Mouse (Mus musculus) liver, embryonic 18 days (tissue): ENCODE data around the gene Chic1. TPM values are rescaled to one million over a fixed set of nuclear protein-coding genes. Genes with fewer than 3 reads are reported as not detected.

Experiments used
- polyA plus RNA-seq: library from polyadenylated mRNA; depleted of rRNA; stranded (reverse); fragments of >200 nt; gene quantifications from 2 replicates; pipeline ENCODE4 v1.2.3, GENCODE M21; 2012; rRNA removed

Gene Chic1
- 0.25 and 0.29 TPM in 2 replicates for polyA plus RNA-seq

GRCm38 (mm10) chrX:103356287-103356686, at the start of gene Chic1:
Chic1 (plus strand) TSS chrX:103356476.

DNA sequence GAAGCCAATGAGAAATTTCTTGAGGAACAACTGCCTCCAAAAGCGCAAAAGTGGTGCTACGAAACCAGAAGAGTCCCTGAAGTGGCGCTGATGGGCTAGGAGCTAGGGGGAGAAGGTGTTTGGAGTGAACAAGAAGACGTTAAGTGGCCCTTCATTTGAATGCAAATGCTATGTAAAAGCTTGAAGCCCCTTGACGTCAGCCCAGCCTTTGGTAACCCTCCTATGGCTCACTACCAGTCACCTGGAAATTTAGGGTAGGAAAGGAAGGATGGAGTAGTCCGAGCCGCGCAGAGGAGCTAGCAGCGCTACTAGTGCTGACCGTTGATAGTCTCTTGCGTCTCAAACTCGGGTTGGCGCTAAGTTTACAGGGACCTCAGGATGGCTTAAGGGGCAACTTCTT, 35.1 kb upstream of the Chic1 start, which contains the start of gene Cdx4:
Cdx4 (plus strand) TSS at position 253 of the 400 bp plus-strand sequence.

DNA sequence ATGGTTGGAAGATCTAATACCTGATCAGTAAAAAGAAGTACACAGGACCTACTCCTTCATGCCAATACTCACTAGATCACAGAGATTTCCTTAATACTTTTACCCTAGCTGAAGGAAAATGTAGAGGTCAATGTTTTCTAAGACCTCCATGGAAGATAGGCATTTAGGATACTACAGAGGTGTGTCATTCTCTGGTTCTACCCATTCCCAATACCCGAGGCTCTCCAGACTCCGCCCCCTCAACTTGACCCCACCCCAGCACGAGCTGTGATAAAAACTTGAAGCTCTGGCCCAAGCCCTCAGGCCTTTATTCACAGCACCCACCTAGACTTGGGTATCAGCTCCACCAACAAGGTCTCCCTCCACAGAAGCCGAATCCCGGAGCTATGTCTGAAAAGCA, 57.9 kb downstream of the Chic1 start, which contains the start of gene Tsx:
Tsx (plus strand) TSS at position 301 of the 400 bp plus-strand sequence.

GRCm38 (mm10) chrX:103421710-103422109, 65.4 kb downstream of the Chic1 start, which contains the start of gene Gm26992:
Gm26992 (plus strand) TSS chrX:103422010.

Other genes starting within 250 kb of the Chic1 start
- 0.02 TPM in 2 replicates for gene Nap1l2, start 169.8 kb upstream of the Chic1 start, polyA plus RNA-seq
- not detected in 2 replicates for gene Cdx4, start 35.1 kb upstream of the Chic1 start, polyA plus RNA-seq
- gene Tsx, start 58.0 kb downstream of the Chic1 start, polyA plus RNA-seq = 0.06 TPM in 1 of 2 replicates, not detected in the other
- gene Gm26992, start 65.5 kb downstream of the Chic1 start, polyA plus RNA-seq = 0.14 and 0.26 TPM in 2 replicates